Mouse (Mus musculus) heart, embryonic 13.5 days (tissue): ENCODE measurements around the gene Osbpl8. TPM values are rescaled to one million over a fixed set of nuclear protein-coding genes. Genes with fewer than 3 reads are reported as not detected.

Experiments used
- ATAC-seq: fragments of 200-750 bp; cut with Nextera tagmentation; 2 replicates; pipeline ENCODE4 v1.8.0; 2017; ENCODE audit warnings: moderate TSS enrichment; ENCODE audit not compliant: insufficient number of reproducible peaks, low FRiP score, low TSS enrichment; ENCODE audit errors: extremely low read depth
- H3K27ac ChIP-seq: fragments of 300-500 bp; sonication (generic); replicated peaks from 2 replicates; pipeline ENCODE4 v1.5.1; 2015; ENCODE audit warnings: moderate library complexity, mild to moderate bottlenecking, inconsistent platforms
- H3K27me3 ChIP-seq: fragments of 300-500 bp; sonication (generic); replicated peaks from 2 replicates; pipeline ENCODE4 v1.6.1; 2015; ENCODE audit warnings: mild to moderate bottlenecking, inconsistent platforms
- H3K36me3 ChIP-seq: fragments of 300-500 bp; sonication (generic); 2 replicates; pipeline ENCODE4 v1.6.1; 2015; ENCODE audit warnings: mild to moderate bottlenecking, inconsistent platforms
- H3K4me1 ChIP-seq: fragments of 300-500 bp; sonication (generic); 2 replicates; pipeline ENCODE4 v1.6.1; 2015; ENCODE audit warnings: inconsistent platforms
- H3K4me2 ChIP-seq: fragments of 300-500 bp; sonication (generic); 2 replicates; pipeline ENCODE4 v1.6.1; 2015; ENCODE audit warnings: inconsistent platforms, mild to moderate bottlenecking, moderate library complexity
- H3K4me3 ChIP-seq: fragments of 300-500 bp; sonication (generic); 2 replicates; pipeline ENCODE4 v1.5.1; 2015; ENCODE audit warnings: moderate library complexity, mild to moderate bottlenecking, inconsistent platforms
- H3K9ac ChIP-seq: fragments of 300-500 bp; sonication (generic); 2 replicates; pipeline ENCODE4 v1.6.1; 2015; ENCODE audit warnings: inconsistent platforms, mild to moderate bottlenecking, moderate library complexity
- H3K9me3 ChIP-seq: fragments of 300-500 bp; sonication (generic); 2 replicates; pipeline ENCODE4 v1.6.1; 2016; ENCODE audit warnings: inconsistent platforms
- WGBS: fragments of 180-500 bp; shearing (Covaris S2); methylation state at CpG from one replicate; pipeline ENCODE4 v1.1.7; 2015; ENCODE audit warnings: mixed read lengths; 5-methylcytosine and 5-hydroxymethylcytosine counted together
- polyA plus RNA-seq: library from polyadenylated mRNA; unstranded; fragments of >200 nt; fragmentation: Nextera tagmentation; extraction: Ambion mirVana; gene quantifications from 2 replicates; pipeline ENCODE4 v1.2.1, GENCODE M21; 2015

Osbpl8 gene
- polyA plus RNA-seq, 1 experiment from 2014 or later, result 22.5 TPM

GRCm38 (mm10) chr10:111275822-111276221 is 111.3 kb downstream of the Osbpl8 start:
- Histone ChIP-seq H3K4me3 (no peak overlapping the region), H3K4me1 (peaks cover 27% of the 10 kb centered on the region), H3K27ac (no peak overlapping the region), H3K9ac (no peak overlapping the region), H3K36me3 (peaks cover 83% of the 10 kb centered on the region), H3K27me3 (no peaks in the 10 kb centered on the region), H3K4me2 (no peak overlapping the region), H3K9me3 (peaks cover 2% of the 10 kb centered on the region; the same call in 1 of the 2 replicates)
- 78% methylated on average over 2 of the region's 2 CpGs for WGBS
- no peak for ATAC-seq

GRCm38 (mm10) chr10:111297631-111298030 is 133.1 kb downstream of the Osbpl8 start:
- H3K36me3 ChIP-seq, result peaks cover 13% of the 10 kb centered on the region
- peaks cover 15% of the 10 kb centered on the region for H3K4me1 ChIP-seq
- peak overlapping the region; percentile 78 for H3K4me2 ChIP-seq
- peak overlapping the region; percentile 84; the same call in 1 of the 2 replicates for H3K27ac ChIP-seq
- no peak for ATAC-seq
- H3K9ac ChIP-seq, result 0 out of 2 replicates have a peak overlapping the region, but pooled peaks have one; percentile 85
- peak overlapping the region; percentile 86 for H3K4me3 ChIP-seq
- no peaks in the 10 kb centered on the region for H3K9me3 ChIP-seq
- WGBS, result 37% methylated on average over 6 of the region's 6 CpGs
- H3K27me3 ChIP-seq, result no peaks in the 10 kb centered on the region

GRCm38 (mm10) chr10:111298140-111299098 is 133.9 kb downstream of the Osbpl8 start, which contains the start of gene Bbs10:
TSS of gene Bbs10 (plus strand) at chr10:111298679.
- peak; percentile 97 for ATAC-seq
- Histone ChIP-seq H3K36me3 (peaks cover 9% of the 10 kb centered on the region), H3K4me3 (peak within 1 kb of the TSS; percentile 86), H3K9me3 (no peaks in the 10 kb centered on the region), H3K27ac (peak within 1 kb of the TSS; percentile 84), H3K4me2 (peak within 1 kb of the TSS; percentile 78), H3K9ac (peak within 1 kb of the TSS; percentile 85), H3K4me1 (peaks cover 15% of the 10 kb centered on the region), H3K27me3 (no peaks in the 10 kb centered on the region)
- WGBS, result under 1% methylated on average over 54 of the region's 54 CpGs

- peak overlapping the region; percentile 78; the same call in 1 of the 2 replicates for H3K4me2 ChIP-seq
- H3K27me3 ChIP-seq, result no peaks in the 10 kb centered on the region
- no peaks in the 10 kb centered on the region for H3K9me3 ChIP-seq
- no peak for ATAC-seq
- H3K9ac ChIP-seq, result no peak overlapping the region
- no peaks in the 10 kb centered on the region for H3K36me3 ChIP-seq
- 0 out of 2 replicates have a peak overlapping the region, but pooled peaks have one; percentile 86 for H3K4me3 ChIP-seq
- H3K4me1 ChIP-seq, result peaks cover 15% of the 10 kb centered on the region
- no peak overlapping the region for H3K27ac ChIP-seq
- WGBS, result 76% methylated on average over 6 of the region's 6 CpGs
Observed at GRCm38 (mm10) chr10:111299591-111299990, 135.0 kb downstream of the Osbpl8 start.

GRCm38 (mm10) chr10:111301041-111301440 is 136.5 kb downstream of the Osbpl8 start:
- H3K4me2 ChIP-seq, result no peak overlapping the region
- H3K27ac ChIP-seq, result no peak overlapping the region
- H3K9me3 ChIP-seq, result no peaks in the 10 kb centered on the region
- H3K27me3 ChIP-seq, result no peaks in the 10 kb centered on the region
- ATAC-seq, result no peak
- no peak overlapping the region for H3K9ac ChIP-seq
- no peaks in the 10 kb centered on the region for H3K36me3 ChIP-seq
- no peak overlapping the region for H3K4me3 ChIP-seq
- 84% methylated on average over 5 of the region's 5 CpGs for WGBS
- H3K4me1 ChIP-seq, result peaks cover 15% of the 10 kb centered on the region

GRCm38 (mm10) chr10:111302486-111302885 is 137.9 kb downstream of the Osbpl8 start:
- H3K9me3 ChIP-seq, result no peaks in the 10 kb centered on the region
- no peak overlapping the region for H3K4me3 ChIP-seq
- H3K4me1 ChIP-seq, result peaks cover 13% of the 10 kb centered on the region
- H3K27ac ChIP-seq, result no peak overlapping the region
- no peak overlapping the region for H3K4me2 ChIP-seq
- no peaks in the 10 kb centered on the region for H3K36me3 ChIP-seq
- H3K27me3 ChIP-seq, result no peaks in the 10 kb centered on the region
- H3K9ac ChIP-seq, result no peak overlapping the region
- 77% methylated on average over 6 of the region's 6 CpGs for WGBS
- no peak for ATAC-seq

GRCm38 (mm10) chr10:111308850-111309501 is 144.4 kb downstream of the Osbpl8 start:
- WGBS, result 88% methylated on average over 13 of the region's 13 CpGs
- no peak overlapping the region for H3K27ac ChIP-seq
- H3K27me3 ChIP-seq, result no peaks in the 10 kb centered on the region
- no peak for ATAC-seq
- H3K9ac ChIP-seq, result no peak overlapping the region
- H3K4me2 ChIP-seq, result no peak overlapping the region
- H3K9me3 ChIP-seq, result no peaks in the 10 kb centered on the region
- H3K4me3 ChIP-seq, result no peak overlapping the region
- peaks cover 9% of the 10 kb centered on the region; the same call in 1 of the 2 replicates for H3K4me1 ChIP-seq
- H3K36me3 ChIP-seq, result no peaks in the 10 kb centered on the region

GRCm38 (mm10) chr10:111313282-111313681 is 148.7 kb downstream of the Osbpl8 start:
- Histone ChIP-seq H3K9me3 (no peaks in the 10 kb centered on the region), H3K4me2 (no peak overlapping the region), H3K9ac (no peak overlapping the region), H3K4me3 (no peak overlapping the region), H3K4me1 (peaks cover 9% of the 10 kb centered on the region; the same call in 1 of the 2 replicates), H3K36me3 (no peaks in the 10 kb centered on the region), H3K27ac (no peak overlapping the region), H3K27me3 (no peaks in the 10 kb centered on the region)
- WGBS, result 55% methylated on average over 6 of the region's 6 CpGs
- ATAC-seq, result no peak

- 72% methylated on average over 10 of the region's 10 CpGs for WGBS
- no peak overlapping the region for H3K27ac ChIP-seq
- H3K4me1 ChIP-seq, result peaks cover 9% of the 10 kb centered on the region; the same call in 1 of the 2 replicates
Observed at GRCm38 (mm10) chr10:111314636-111315395, 150.3 kb downstream of the Osbpl8 start.

GRCm38 (mm10) chr10:111315940-111316339 is 151.4 kb downstream of the Osbpl8 start:
- Histone ChIP-seq H3K36me3 (no peaks in the 10 kb centered on the region), H3K4me3 (no peak overlapping the region), H3K27me3 (no peaks in the 10 kb centered on the region), H3K4me2 (no peak overlapping the region), H3K4me1 (peaks cover 9% of the 10 kb centered on the region; the same call in 1 of the 2 replicates), H3K9ac (no peak overlapping the region), H3K27ac (no peak overlapping the region), H3K9me3 (0 out of 2 replicates have a peak, but pooled peaks cover 6% of the 10 kb centered on the region)
- ATAC-seq, result no peak
- WGBS, result 75% methylated on average over 3 of the region's 3 CpGs

More at GRCm38 (mm10) chr10:111314636-111315395, 150.3 kb downstream of the Osbpl8 start:
- Histone ChIP-seq H3K9me3 (no peaks in the 10 kb centered on the region), H3K4me2 (no peak overlapping the region), H3K4me3 (no peak overlapping the region), H3K9ac (no peak overlapping the region), H3K36me3 (no peaks in the 10 kb centered on the region), H3K27me3 (no peaks in the 10 kb centered on the region)
- ATAC-seq, result no peak
